Mouse (Mus musculus) ES-Bruce4 (cell line): Measurements from ENCODE around the gene Plcxd1. TPM values are rescaled to one million over a fixed set of nuclear protein-coding genes. Genes with fewer than 3 reads are reported as not detected.

ENCODE experiments used
- H3K27ac ChIP-seq: 2 replicates; pipeline ENCODE4 v1.5.1; 2012; ENCODE audit warnings: low read length, inconsistent platforms; ENCODE audit not compliant: insufficient read depth
- H3K27me3 ChIP-seq: 2 replicates; pipeline ENCODE4 v1.6.1; 2012; ENCODE audit warnings: mild to moderate bottlenecking, low read length, inconsistent platforms; ENCODE audit not compliant: control insufficient read depth, poor library complexity, insufficient read depth, severe bottlenecking
- H3K36me3 ChIP-seq: 2 replicates; pipeline ENCODE4 v1.6.1; 2012; ENCODE audit warnings: inconsistent platforms, mild to moderate bottlenecking, low read length, moderate library complexity; ENCODE audit not compliant: control insufficient read depth, poor library complexity, insufficient read depth, severe bottlenecking
- H3K4me1 ChIP-seq: one replicate; pipeline ENCODE4 v1.8.1; 2011; ENCODE audit warnings: low read length; ENCODE audit not compliant: control insufficient read depth, insufficient read depth
- H3K4me3 ChIP-seq: 2 replicates; pipeline ENCODE4 v1.5.1; 2011; ENCODE audit warnings: low read depth, mild to moderate bottlenecking, low read length
- H3K9ac ChIP-seq: 2 replicates; pipeline ENCODE4 v1.6.1; 2012; ENCODE audit warnings: low read depth, mild to moderate bottlenecking, inconsistent platforms; ENCODE audit not compliant: poor library complexity, severe bottlenecking
- H3K9me3 ChIP-seq: replicated peaks from 2 replicates; pipeline ENCODE4 v1.6.1; 2012; ENCODE audit warnings: mild to moderate bottlenecking, low read length, inconsistent platforms; ENCODE audit not compliant: control insufficient read depth, poor library complexity, insufficient read depth, severe bottlenecking
- CTCF ChIP-seq: IDR thresholded peaks from one replicate; pipeline ENCODE4 v1.8.1; 2011; ENCODE audit warnings: low read depth, low read length
- EP300 ChIP-seq: IDR thresholded peaks from 2 replicates; pipeline ENCODE4 v1.6.1; 2011; ENCODE audit warnings: low read depth, low read length; ENCODE audit not compliant: insufficient read depth
- POLR2A ChIP-seq: IDR thresholded peaks from one replicate; pipeline ENCODE4 v1.8.1; 2011; ENCODE audit warnings: low read length; ENCODE audit not compliant: insufficient read depth
- polyA plus RNA-seq: library from polyadenylated mRNA; stranded (reverse); fragments of >200 nt; gene quantifications from 2 replicates; pipeline ENCODE4 v1.2.4, GENCODE M21; 2011; ENCODE audit warnings: low read depth; ENCODE audit not compliant: missing spikeins, insufficient read depth, insufficient read length

The Plcxd1 gene
- polyA plus RNA-seq, 1 experiment, result 2.9 TPM

DNA sequence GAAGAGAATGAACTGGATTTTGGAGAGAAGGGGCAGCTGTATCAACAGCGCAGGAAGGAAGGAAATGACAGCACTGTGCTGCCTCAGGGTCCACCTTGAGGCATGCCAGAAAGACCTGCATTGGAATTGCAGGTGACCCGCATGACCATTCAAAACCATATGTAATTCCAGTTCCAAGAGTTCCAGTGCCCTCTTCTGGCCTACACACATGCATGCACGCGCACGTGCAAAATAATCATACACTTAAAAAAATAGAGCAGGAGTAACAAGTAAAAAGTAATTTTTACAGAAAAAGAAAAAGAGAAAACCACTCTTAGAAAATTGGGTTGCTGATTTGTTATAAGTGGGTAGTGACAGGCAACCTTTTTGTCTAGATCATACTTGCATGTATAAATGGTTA is 43.2 kb downstream of the Plcxd1 start:
- Histone ChIP-seq H3K4me1 (no peaks in the 10 kb centered on the region), H3K9me3 (no peaks in the 10 kb centered on the region), H3K9ac (no peak overlapping the region), H3K27me3 (no peaks in the 10 kb centered on the region), H3K27ac (no peak overlapping the region), H3K36me3 (peaks cover 26% of the 10 kb centered on the region), H3K4me3 (no peak overlapping the region)
- TF ChIP-seq POLR2A (no peak), CTCF (no peak), EP300 (no peak)

Other genes with a start within 250 kb of the Plcxd1 start
- 35.0 and 53.8 TPM in 2 replicates for gene Gm15446, start 176.6 kb upstream of the Plcxd1 start, polyA plus RNA-seq
- gene Zfp932, start 103.4 kb upstream of the Plcxd1 start, polyA plus RNA-seq, result 40.2 and 54.1 TPM in 2 replicates
- 18.2 and 21.5 TPM in 2 replicates for gene Gm17655, start 27.5 kb upstream of the Plcxd1 start, polyA plus RNA-seq
- gene Gm35315, start 5.5 kb upstream of the Plcxd1 start, polyA plus RNA-seq, result 13.5 and 16.9 TPM in 2 replicates
- 29.7 and 38.7 TPM in 2 replicates for gene Gtpbp6, start 8.2 kb downstream of the Plcxd1 start, polyA plus RNA-seq
- 8.5 and 9.8 TPM in 2 replicates for gene Zfp605, start 10.1 kb downstream of the Plcxd1 start, polyA plus RNA-seq
- 62.5 and 63.6 TPM in 2 replicates for gene Chfr, start 35.9 kb downstream of the Plcxd1 start, polyA plus RNA-seq
- 22.7 and 27.7 TPM in 2 replicates for gene Golga3, start 76.7 kb downstream of the Plcxd1 start, polyA plus RNA-seq
- gene Ankle2, start 131.0 kb downstream of the Plcxd1 start, polyA plus RNA-seq, result 52.3 and 58.4 TPM in 2 replicates
- 63.4 and 66.7 TPM in 2 replicates for gene Pgam5, start 169.9 kb downstream of the Plcxd1 start, polyA plus RNA-seq
- 10.5 and 14.5 TPM in 2 replicates for gene Pxmp2, start 186.2 kb downstream of the Plcxd1 start, polyA plus RNA-seq
- gene Pole, start 186.3 kb downstream of the Plcxd1 start, polyA plus RNA-seq, result 80.9 and 81.8 TPM in 2 replicates
- 0.58 and 1.2 TPM in 2 replicates for gene P2rx2, start 243.2 kb downstream of the Plcxd1 start, polyA plus RNA-seq
- not detected in 2 replicates for gene Lrcol1, start 244.8 kb downstream of the Plcxd1 start, polyA plus RNA-seq